In genomic region chr8:120372684-120373083, GRCm38 (mm10) we compare ENCODE assay signal across 18 mouse cellular contexts.
DNase-seq lines count a peak whose midpoint lies in the region; ATAC-seq lines count a peak whose summit lies in the region.
"Had no signal": no experiment of that assay in that cellular context is flagged by ENCODE, and none has a peak within 500 bp of the region (broad histone marks: within the 10 kb centered on the region; RNA-seq: fewer than 3 reads in every experiment).

No protein-coding gene starts in this region.

- H3K9me3 ChIP-seq in erythroblast, embryonic 14.5 days (ENCODE audit: control insufficient read depth, low read length) = no peaks in the 10 kb centered on the region
- no peaks in the 10 kb centered on the region for H3K9me3 ChIP-seq in heart, embryonic 14.5 days (ENCODE audit: control insufficient read depth, low read length)
- no peaks in the 10 kb centered on the region for H3K9me3 ChIP-seq in midbrain, embryonic 11.5 days (ENCODE audit: control insufficient read depth, low read length)
- no peaks in the 10 kb centered on the region for H3K9me3 ChIP-seq in midbrain, embryonic 16.5 days (replicated peaks; ENCODE audit: control insufficient read depth, low read length, poor library complexity, severe bottlenecking)
- H3K9me3 ChIP-seq in intestine, embryonic 16.5 days (ENCODE audit: control insufficient read depth, low read length) = no peaks in the 10 kb centered on the region
- H3K9me3 ChIP-seq: limb, embryonic 13.5 days; neural tube, embryonic 13.5 days had no signal

- H3K4me1 ChIP-seq in erythroblast, embryonic 14.5 days (ENCODE audit: control insufficient read depth) = peaks cover 100% of the 10 kb centered on the region
- H3K4me1 ChIP-seq in heart, embryonic 14.5 days (ENCODE audit: control insufficient read depth in 2 of 2, insufficient read depth in 2 of 2, low read length in 2 of 2) = peaks cover 67 to 86% of the 10 kb centered on the region in 2 experiments
- H3K4me1 ChIP-seq in midbrain, embryonic 11.5 days (ENCODE audit: control insufficient read depth, insufficient read depth, low read length) = peaks cover 46% of the 10 kb centered on the region
- H3K4me1 ChIP-seq in midbrain, embryonic 16.5 days (ENCODE audit: control insufficient read depth, insufficient read depth, low read length) = peaks cover 8% of the 10 kb centered on the region; the same call in 1 of the 2 replicates
- H3K4me1 ChIP-seq in intestine, embryonic 16.5 days (ENCODE audit: control insufficient read depth, insufficient read depth, low read length) = peaks cover 72% of the 10 kb centered on the region

- no peak overlapping the region for H3K9ac ChIP-seq in heart, embryonic 14.5 days (ENCODE audit: low read length)
- no peak overlapping the region for H3K9ac ChIP-seq in midbrain, embryonic 11.5 days (ENCODE audit: low read length)
- H3K9ac ChIP-seq in midbrain, embryonic 16.5 days (ENCODE audit: low read depth, low read length) = no peak overlapping the region
- H3K9ac ChIP-seq in intestine, embryonic 16.5 days (ENCODE audit: low read depth, low read length) = no peak overlapping the region
- H3K9ac ChIP-seq: limb, embryonic 13.5 days; neural tube, embryonic 13.5 days had no signal

- 88% methylated on average over 6 of the region's 6 CpGs for WGBS in heart, embryonic 14.5 days
- 87% methylated on average over 6 of the region's 6 CpGs for WGBS in midbrain, embryonic 11.5 days
- 90% methylated on average over 6 of the region's 6 CpGs for WGBS in midbrain, embryonic 16.5 days
- WGBS in intestine, embryonic 16.5 days = 92% methylated on average over 6 of the region's 6 CpGs

- no peaks in the 10 kb centered on the region for H3K27me3 ChIP-seq in erythroblast, embryonic 14.5 days (ENCODE audit: control insufficient read depth)
- H3K27me3 ChIP-seq in heart, embryonic 14.5 days (ENCODE audit: control insufficient read depth, insufficient read depth, low read length) = no peaks in the 10 kb centered on the region
- H3K27me3 ChIP-seq in midbrain, embryonic 11.5 days (ENCODE audit: control insufficient read depth, insufficient read depth, low read length) = no peaks in the 10 kb centered on the region
- no peaks in the 10 kb centered on the region for H3K27me3 ChIP-seq in midbrain, embryonic 16.5 days (ENCODE audit: control insufficient read depth, insufficient read depth, low read depth, low read length)
- no peaks in the 10 kb centered on the region for H3K27me3 ChIP-seq in intestine, embryonic 16.5 days (replicated peaks; ENCODE audit: control insufficient read depth, insufficient read depth, low read length)
- H3K27me3 ChIP-seq: limb, embryonic 13.5 days; neural tube, embryonic 13.5 days had no signal

- H3K4me2 ChIP-seq in heart, embryonic 14.5 days (ENCODE audit: low read length) = no peak overlapping the region
- H3K4me2 ChIP-seq in midbrain, embryonic 11.5 days = no peak overlapping the region
- H3K4me2 ChIP-seq in midbrain, embryonic 16.5 days (ENCODE audit: low read length) = no peak overlapping the region
- H3K4me2 ChIP-seq in intestine, embryonic 16.5 days (ENCODE audit: low read depth, low read length) = no peak overlapping the region
- H3K4me2 ChIP-seq: limb, embryonic 13.5 days; neural tube, embryonic 13.5 days had no signal

- H3K27ac ChIP-seq in heart, embryonic 14.5 days (replicated peaks in 1 of 2; ENCODE audit: control insufficient read depth in 1 of 2, insufficient read depth in 1 of 2, low read depth in 2 of 2, low read length in 2 of 2) = peak overlapping the region; percentile 70 to 80; a peak in 3 of 4 replicates
- peak overlapping the region; percentile 22; the same call in 1 of the 2 replicates for H3K27ac ChIP-seq in midbrain, embryonic 11.5 days (ENCODE audit: low read depth, low read length)
- no peak overlapping the region for H3K27ac ChIP-seq in midbrain, embryonic 16.5 days (ENCODE audit: low read length)
- H3K27ac ChIP-seq in intestine, embryonic 16.5 days (ENCODE audit: low read length) = no peak overlapping the region
- H3K27ac ChIP-seq: limb, embryonic 13.5 days had no signal

- H3K4me3 ChIP-seq in erythroblast, embryonic 14.5 days (replicated peaks) = peak overlapping the region; percentile 48
- no peak overlapping the region for H3K4me3 ChIP-seq in heart, embryonic 14.5 days (ENCODE audit: control insufficient read depth in 1 of 2, insufficient read depth in 1 of 2, low read depth in 1 of 2, low read length in 2 of 2)
- no peak overlapping the region for H3K4me3 ChIP-seq in midbrain, embryonic 11.5 days (ENCODE audit: low read depth, low read length)
- no peak overlapping the region for H3K4me3 ChIP-seq in midbrain, embryonic 16.5 days (ENCODE audit: low read depth, low read length)
- H3K4me3 ChIP-seq in intestine, embryonic 16.5 days (ENCODE audit: low read length) = no peak overlapping the region
- H3K4me3 ChIP-seq: limb, embryonic 13.5 days; neural tube, embryonic 13.5 days had no signal

- no peak for DNase-seq in heart, adult 9 months (ENCODE audit: low spot score in 2 of 2)
- no peak for DNase-seq in midbrain, embryonic 11.5 days (ENCODE audit: low spot score, missing footprints)
- no peak for DNase-seq in kidney, postnatal 36 days
- DNase-seq: cerebellum, postnatal 14 days; gastrocnemius, postnatal 25 days; heart, postnatal 14 days; kidney, adult 8-10 months; kidney, postnatal 4 days had no signal

- H3K36me3 ChIP-seq in erythroblast, embryonic 14.5 days (ENCODE audit: control insufficient read depth) = peaks cover 18% of the 10 kb centered on the region
- H3K36me3 ChIP-seq in heart, embryonic 14.5 days (ENCODE audit: control insufficient read depth, insufficient read depth, low read length) = no peaks in the 10 kb centered on the region
- no peaks in the 10 kb centered on the region for H3K36me3 ChIP-seq in midbrain, embryonic 11.5 days (ENCODE audit: control insufficient read depth, insufficient read depth, low read length)
- no peaks in the 10 kb centered on the region for H3K36me3 ChIP-seq in midbrain, embryonic 16.5 days (ENCODE audit: control insufficient read depth, insufficient read depth, low read length)
- no peaks in the 10 kb centered on the region for H3K36me3 ChIP-seq in intestine, embryonic 16.5 days (ENCODE audit: control insufficient read depth, insufficient read depth, low read length)
- H3K36me3 ChIP-seq: G1E; limb, embryonic 13.5 days; neural tube, embryonic 13.5 days had no signal

- no peak for ATAC-seq in erythroblast, adult 5-6 weeks (replicated peaks; ENCODE audit: low FRiP score, poor library complexity, severe bottlenecking)
- no peak for ATAC-seq in heart, embryonic 14.5 days (ENCODE audit: insufficient number of reproducible peaks, insufficient read depth, low FRiP score, low read depth)
- no peak for ATAC-seq in midbrain, embryonic 11.5 days (ENCODE audit: low FRiP score)
- ATAC-seq in midbrain, embryonic 16.5 days = no peak
- no peak for ATAC-seq in intestine, embryonic 16.5 days
- ATAC-seq: CD4-positive, CD25-positive, alpha-beta regulatory T cell, adult 4 months; lung, postnatal 0 days had no signal

Comparison
In these comparisons a context has a peak if more than half of its experiments do, and no peak if none do; other contexts are left out.
1. H3K27ac ChIP-seq: peak in heart, embryonic 14.5 days (2 of 2) and midbrain, embryonic 11.5 days (single experiment); none in midbrain, embryonic 16.5 days (single experiment) and intestine, embryonic 16.5 days (single experiment).